Mouse (Mus musculus): Measurements from ENCODE around the gene Gpr55. TPM values are rescaled to one million over a fixed set of nuclear protein-coding genes. Genes with fewer than 3 reads are reported as not detected.

Gene Gpr55
- total RNA-seq, 2 experiments from 2014 or later = not detected

GRCm38 (mm10) chr1:85922127-85922864 lies 38.5 kb downstream of the Gpr55 start:
- peak overlapping the region; percentile 75 for H3K27ac ChIP-seq
- no peak for DNase-seq (ENCODE audit: low spot score in 2 of 2)
- H3K4me3 ChIP-seq = no peak overlapping the region
- no peak for TF ChIP-seq CTCF (conservative IDR thresholded peaks at IDR 0.05)

GRCm38 (mm10) chr1:85921725-85922124 lies 39.1 kb downstream of the Gpr55 start:
- peak overlapping the region; percentile 75 for H3K27ac ChIP-seq
- TF ChIP-seq CTCF (conservative IDR thresholded peaks at IDR 0.05) = no peak
- DNase-seq (ENCODE audit: low spot score in 2 of 2) = peak in 1 of 2 experiments; percentile 55
- H3K4me3 ChIP-seq = no peak overlapping the region

GRCm38 (mm10) chr1:85919621-85920020 lies 41.2 kb downstream of the Gpr55 start:
- TF ChIP-seq CTCF (conservative IDR thresholded peaks at IDR 0.05) = no peak
- Histone ChIP-seq H3K27ac (no peak overlapping the region), H3K4me3 (no peak overlapping the region)
- no peak for DNase-seq (ENCODE audit: low spot score in 2 of 2)

- H3K4me3 ChIP-seq = no peak overlapping the region
- H3K27ac ChIP-seq = peak overlapping the region; percentile 82
- peak in 1 of 2 experiments; percentile 82 for DNase-seq (ENCODE audit: low spot score in 2 of 2)
- TF ChIP-seq CTCF (conservative IDR thresholded peaks at IDR 0.05) = no peak
Measured at GRCm38 (mm10) chr1:85916830-85917450, 43.9 kb downstream of the Gpr55 start.

GRCm38 (mm10) chr1:85915890-85916289 lies 44.9 kb downstream of the Gpr55 start:
- no peak overlapping the region for H3K27ac ChIP-seq
- TF ChIP-seq CTCF (conservative IDR thresholded peaks at IDR 0.05) = no peak
- no peak overlapping the region for H3K4me3 ChIP-seq
- DNase-seq (ENCODE audit: low spot score in 2 of 2) = no peak

GRCm38 (mm10) chr1:85913078-85913755 lies 47.6 kb downstream of the Gpr55 start:
- Histone ChIP-seq H3K4me3 (no peak overlapping the region), H3K27ac (no peak overlapping the region)
- DNase-seq (ENCODE audit: low spot score in 2 of 2) = no peak
- TF ChIP-seq CTCF (conservative IDR thresholded peaks at IDR 0.05) = no peak

- peak overlapping the region; percentile 61; the same call in 1 of the 2 replicates for H3K27ac ChIP-seq
- H3K4me3 ChIP-seq = no peak overlapping the region
- no peak for DNase-seq (ENCODE audit: low spot score in 2 of 2)
- no peak for TF ChIP-seq CTCF (conservative IDR thresholded peaks at IDR 0.05)
Measured at GRCm38 (mm10) chr1:85908754-85909590, 51.8 kb downstream of the Gpr55 start.

- H3K27ac ChIP-seq = no peak overlapping the region
- no peak for DNase-seq (ENCODE audit: low spot score in 2 of 2)
- H3K4me3 ChIP-seq = no peak overlapping the region
- TF ChIP-seq CTCF (conservative IDR thresholded peaks at IDR 0.05) = no peak
Measured at GRCm38 (mm10) chr1:85906892-85907291, 53.9 kb downstream of the Gpr55 start.

GRCm38 (mm10) chr1:85902108-85902561 lies 58.7 kb downstream of the Gpr55 start:
- no peak for DNase-seq (ENCODE audit: low spot score in 2 of 2)
- no peak for TF ChIP-seq CTCF (conservative IDR thresholded peaks at IDR 0.05)
- Histone ChIP-seq H3K4me3 (no peak overlapping the region), H3K27ac (peak overlapping the region; percentile 92)

GRCm38 (mm10) chr1:85901516-85902107 lies 59.2 kb downstream of the Gpr55 start:
- peak overlapping the region; percentile 8; the same call in 1 of the 2 replicates for H3K4me3 ChIP-seq
- no peak for TF ChIP-seq CTCF (conservative IDR thresholded peaks at IDR 0.05)
- DNase-seq (ENCODE audit: low spot score in 2 of 2) = no peak
- H3K27ac ChIP-seq = peak overlapping the region; percentile 92

GRCm38 (mm10) chr1:85900521-85901333 lies 60.1 kb downstream of the Gpr55 start:
- DNase-seq (ENCODE audit: low spot score in 2 of 2) = no peak
- no peak for TF ChIP-seq CTCF (conservative IDR thresholded peaks at IDR 0.05)
- Histone ChIP-seq H3K4me3 (peak overlapping the region; percentile 17; the same call in 1 of the 2 replicates), H3K27ac (peak overlapping the region; percentile 92)
